Mouse (Mus musculus): ENCODE data around the gene Atp1a4. TPM values are rescaled to one million over a fixed set of nuclear protein-coding genes. Genes with fewer than 3 reads are reported as not detected.

The Atp1a4 gene
- polyA plus RNA-seq, 1 experiment, result not detected

GRCm38 (mm10) chr1:172289617-172289946 lies 31.4 kb upstream of the Atp1a4 start:
- H3K79me3 ChIP-seq (ENCODE audit: low read depth), result no peaks in the 10 kb centered on the region
- H3K36me3 ChIP-seq (ENCODE audit: control insufficient read depth, insufficient read depth), result no peaks in the 10 kb centered on the region
- no peak overlapping the region for H3ac ChIP-seq (ENCODE audit: control insufficient read depth, insufficient read length, low read depth)
- TF ChIP-seq MYOD1 (IDR thresholded peaks at IDR 0.05; ENCODE audit: control insufficient read depth, insufficient read length, low read depth), result no peak
- peak; percentile 97 for TF ChIP-seq CEBPB (IDR thresholded peaks at IDR 0.05; ENCODE audit: low read depth)
- H3K27me3 ChIP-seq (ENCODE audit: control insufficient read depth, insufficient read depth, insufficient read length), result no peaks in the 10 kb centered on the region
- no peaks in the 10 kb centered on the region for H3K79me2 ChIP-seq (ENCODE audit: control insufficient read depth, insufficient read depth)
- no peak overlapping the region for H3K4me3 ChIP-seq (ENCODE audit: insufficient read depth, poor library complexity, severe bottlenecking)

DNA sequence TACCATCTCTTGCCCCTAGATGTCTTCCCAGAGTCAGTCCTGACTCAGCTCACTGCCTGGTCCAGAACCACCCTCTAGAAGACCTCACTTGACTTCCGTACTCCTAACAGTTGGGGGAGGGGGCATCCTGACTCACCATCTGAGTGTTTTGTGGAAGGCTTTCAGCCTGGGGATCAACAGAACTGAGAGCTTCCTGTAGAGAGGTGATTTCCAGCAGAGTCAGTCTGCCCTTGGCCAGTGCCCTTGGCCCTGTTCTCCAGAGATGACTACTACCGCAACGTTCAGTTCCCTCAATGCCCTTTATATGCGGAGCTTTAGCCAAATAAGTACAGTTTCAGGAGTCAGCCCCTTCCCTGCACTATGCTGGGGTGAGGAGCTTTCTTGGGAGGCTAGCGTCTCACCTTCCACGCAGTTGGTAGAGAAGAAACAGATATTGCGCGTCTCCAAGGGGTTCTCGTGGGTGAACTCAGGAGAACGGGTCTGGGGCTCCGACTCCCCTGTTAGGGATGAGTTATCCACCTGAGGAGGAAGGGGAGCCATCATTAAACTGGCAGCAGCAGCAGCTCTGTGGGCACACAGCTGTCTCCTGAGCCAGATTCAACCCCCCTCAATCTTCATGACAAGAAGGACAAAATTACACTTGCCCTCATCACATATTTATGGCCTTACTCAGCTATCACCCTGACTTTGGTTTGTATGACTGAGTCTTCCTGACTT lies 30.8 kb upstream of the Atp1a4 start:
- Histone ChIP-seq H3K4me3 (ENCODE audit: insufficient read depth, poor library complexity, severe bottlenecking) (no peak overlapping the region), H3K36me3 (ENCODE audit: control insufficient read depth, insufficient read depth) (no peaks in the 10 kb centered on the region), H3K79me3 (ENCODE audit: low read depth) (no peaks in the 10 kb centered on the region), H3ac (ENCODE audit: control insufficient read depth, insufficient read length, low read depth) (no peak overlapping the region), H3K27me3 (ENCODE audit: control insufficient read depth, insufficient read depth, insufficient read length) (no peaks in the 10 kb centered on the region), H3K79me2 (ENCODE audit: control insufficient read depth, insufficient read depth) (no peaks in the 10 kb centered on the region)
- TF ChIP-seq MAX (IDR thresholded peaks at IDR 0.05) (no peak), CTCF (IDR thresholded peaks at IDR 0.05; ENCODE audit: control insufficient read depth, insufficient read depth, insufficient read length) (no peak), MYOD1 (IDR thresholded peaks at IDR 0.05; ENCODE audit: control insufficient read depth, insufficient read length, low read depth) (peak; percentile 91), FOSL1 (IDR thresholded peaks at IDR 0.05; ENCODE audit: insufficient read depth, low read length, poor library complexity, severe bottlenecking) (peak; percentile 65)

DNA sequence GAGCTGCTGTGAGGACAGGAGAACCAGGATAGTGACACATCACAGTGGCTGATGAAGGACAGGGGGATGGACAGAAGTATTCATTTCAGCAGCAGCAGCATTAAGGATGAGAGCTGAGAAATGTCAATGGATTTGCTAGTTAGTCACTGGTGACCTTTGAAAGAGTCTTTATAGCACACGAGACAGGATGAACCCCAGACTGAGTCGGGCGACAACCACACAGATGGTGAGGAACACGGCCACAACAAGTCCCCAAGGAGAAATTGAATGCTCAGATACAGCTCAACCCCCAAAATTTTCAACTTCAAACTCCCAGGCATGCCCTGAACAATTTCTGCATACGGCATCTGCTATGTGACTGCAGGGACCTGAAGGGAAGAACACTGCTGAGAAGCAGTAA lies 28.5 kb upstream of the Atp1a4 start:
- Histone ChIP-seq H3K79me2 (ENCODE audit: control insufficient read depth, insufficient read depth) (no peaks in the 10 kb centered on the region), H3K36me3 (ENCODE audit: control insufficient read depth, insufficient read depth) (no peaks in the 10 kb centered on the region), H3K27me3 (ENCODE audit: control insufficient read depth, insufficient read depth, insufficient read length) (no peaks in the 10 kb centered on the region), H3ac (ENCODE audit: control insufficient read depth, insufficient read length, low read depth) (no peak overlapping the region), H3K4me3 (ENCODE audit: insufficient read depth, poor library complexity, severe bottlenecking) (no peak overlapping the region), H3K79me3 (ENCODE audit: low read depth) (no peaks in the 10 kb centered on the region)
- TF ChIP-seq MYOG (IDR thresholded peaks at IDR 0.05; ENCODE audit: control insufficient read depth, extremely low read depth, insufficient read length) (no peak), CTCF (IDR thresholded peaks at IDR 0.05; ENCODE audit: control insufficient read depth, insufficient read depth, insufficient read length) (no peak), CEBPB (IDR thresholded peaks at IDR 0.05; ENCODE audit: low read depth) (no peak), MAX (IDR thresholded peaks at IDR 0.05) (no peak), USF1 (IDR thresholded peaks at IDR 0.05; ENCODE audit: low read depth) (no peak), FOSL1 (IDR thresholded peaks at IDR 0.05; ENCODE audit: insufficient read depth, low read length, poor library complexity, severe bottlenecking) (no peak), MYOD1 (IDR thresholded peaks at IDR 0.05; ENCODE audit: control insufficient read depth, insufficient read length, low read depth) (no peak)

DNA sequence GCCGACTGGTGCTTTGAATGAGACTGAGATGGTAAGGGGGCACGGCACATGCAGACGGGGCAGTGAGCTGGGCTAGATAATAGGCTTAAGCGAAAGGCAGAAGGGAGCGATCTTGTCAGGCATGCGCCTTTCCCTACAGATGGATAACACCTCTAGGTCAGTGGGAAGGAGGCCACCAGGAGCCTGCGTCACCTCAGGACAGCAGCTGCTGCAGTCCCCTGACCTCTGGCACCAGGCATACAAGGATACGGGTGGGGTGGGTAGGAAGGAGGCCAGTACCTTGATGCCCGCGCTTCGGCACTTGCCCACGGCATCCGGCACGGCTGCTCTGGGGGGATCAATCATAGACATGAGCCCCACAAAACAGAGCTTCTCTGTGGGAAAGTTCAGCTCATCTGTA lies 26.0 kb upstream of the Atp1a4 start:
- TF ChIP-seq FOSL1 (IDR thresholded peaks at IDR 0.05; ENCODE audit: insufficient read depth, low read length, poor library complexity, severe bottlenecking), result no peak
- TF ChIP-seq MAX (IDR thresholded peaks at IDR 0.05), result no peak
- TF ChIP-seq CTCF (IDR thresholded peaks at IDR 0.05; ENCODE audit: control insufficient read depth, insufficient read depth, insufficient read length), result no peak
- no peak for TF ChIP-seq USF1 (IDR thresholded peaks at IDR 0.05; ENCODE audit: low read depth)
- no peak for TF ChIP-seq MYOD1 (IDR thresholded peaks at IDR 0.05; ENCODE audit: control insufficient read depth, insufficient read length, low read depth)
- no peak for TF ChIP-seq MYOG (IDR thresholded peaks at IDR 0.05; ENCODE audit: control insufficient read depth, extremely low read depth, insufficient read length)
- TF ChIP-seq CEBPB (IDR thresholded peaks at IDR 0.05; ENCODE audit: low read depth), result no peak
- no peaks in the 10 kb centered on the region for H3K36me3 ChIP-seq (ENCODE audit: control insufficient read depth, insufficient read depth)
- H3K79me2 ChIP-seq (ENCODE audit: control insufficient read depth, insufficient read depth), result no peaks in the 10 kb centered on the region
- H3K79me3 ChIP-seq (ENCODE audit: low read depth), result no peaks in the 10 kb centered on the region
- no peaks in the 10 kb centered on the region for H3K27me3 ChIP-seq (ENCODE audit: control insufficient read depth, insufficient read depth, insufficient read length)
- no peak overlapping the region for H3ac ChIP-seq (ENCODE audit: control insufficient read depth, insufficient read length, low read depth)
- H3K4me3 ChIP-seq (ENCODE audit: insufficient read depth, poor library complexity, severe bottlenecking), result no peak overlapping the region

GRCm38 (mm10) chr1:172283073-172283472 lies 24.9 kb upstream of the Atp1a4 start:
- H3ac ChIP-seq (ENCODE audit: control insufficient read depth, insufficient read length, low read depth), result no peak overlapping the region

More at GRCm38 (mm10) chr1:172283073-172283472, 24.9 kb upstream of the Atp1a4 start:
- Histone ChIP-seq H3K36me3 (ENCODE audit: control insufficient read depth, insufficient read depth) (no peaks in the 10 kb centered on the region), H3K27me3 (ENCODE audit: control insufficient read depth, insufficient read depth, insufficient read length) (no peaks in the 10 kb centered on the region), H3K79me2 (ENCODE audit: control insufficient read depth, insufficient read depth) (no peaks in the 10 kb centered on the region), H3K4me3 (ENCODE audit: insufficient read depth, poor library complexity, severe bottlenecking) (no peak overlapping the region), H3K79me3 (ENCODE audit: low read depth) (no peaks in the 10 kb centered on the region)
- TF ChIP-seq MAX (IDR thresholded peaks at IDR 0.05), result no peak
- no peak for TF ChIP-seq CTCF (IDR thresholded peaks at IDR 0.05; ENCODE audit: control insufficient read depth, insufficient read depth, insufficient read length)
- TF ChIP-seq MYOD1 (IDR thresholded peaks at IDR 0.05; ENCODE audit: control insufficient read depth, insufficient read length, low read depth), result no peak
- TF ChIP-seq MYOG (IDR thresholded peaks at IDR 0.05; ENCODE audit: control insufficient read depth, extremely low read depth, insufficient read length), result no peak
- TF ChIP-seq USF1 (IDR thresholded peaks at IDR 0.05; ENCODE audit: low read depth), result no peak
- TF ChIP-seq CEBPB (IDR thresholded peaks at IDR 0.05; ENCODE audit: low read depth), result no peak
- TF ChIP-seq FOSL1 (IDR thresholded peaks at IDR 0.05; ENCODE audit: insufficient read depth, low read length, poor library complexity, severe bottlenecking), result no peak

All from C2C12 (cell line).